8 mouse cellular contexts compared by ENCODE assay signal in genomic region chr12:69790530-69791505, GRCm38 (mm10). TPM values are rescaled to one million over a fixed set of nuclear protein-coding genes. Genes with fewer than 3 reads are reported as not detected.
DNase-seq lines count a peak whose midpoint lies in the region; ATAC-seq and TF ChIP-seq lines count a peak whose summit lies in the region.

Gene Cdkl1, minus strand, starts transcription at chr12:69791267.

- H3K4me3 ChIP-seq in ES-Bruce4 (ENCODE audit: low read depth, low read length) = peak within 1 kb of the TSS; percentile 62
- peak within 1 kb of the TSS; percentile 47 for H3K4me3 ChIP-seq in forebrain, embryonic 14.5 days (ENCODE audit: low read depth, low read length)
- H3K4me3 ChIP-seq in heart, postnatal 0 days (ENCODE audit: low read depth, low read length) = peak within 1 kb of the TSS; percentile 73
- peak within 1 kb of the TSS; percentile 63 for H3K4me3 ChIP-seq in liver, embryonic 15.5 days (replicated peaks)
- H3K4me3 ChIP-seq in neural tube, embryonic 11.5 days (ENCODE audit: low read depth, low read length) = peak within 1 kb of the TSS; percentile 47
- peak within 1 kb of the TSS; percentile 56 for H3K4me3 ChIP-seq in stomach, embryonic 16.5 days (replicated peaks; ENCODE audit: low read length)

- H3K27me3 ChIP-seq in ES-Bruce4 (ENCODE audit: control insufficient read depth, insufficient read depth, low read length, poor library complexity, severe bottlenecking) = no peaks in the 10 kb centered on the region
- no peaks in the 10 kb centered on the region for H3K27me3 ChIP-seq in forebrain, embryonic 14.5 days (replicated peaks; ENCODE audit: control insufficient read depth, insufficient read depth, low read length)
- H3K27me3 ChIP-seq in heart, postnatal 0 days (ENCODE audit: control insufficient read depth, insufficient read depth, low read length) = no peaks in the 10 kb centered on the region
- H3K27me3 ChIP-seq in liver, embryonic 15.5 days = peaks cover 62% of the 10 kb centered on the region
- 0 out of 2 replicates have a peak, but pooled peaks cover 2% of the 10 kb centered on the region for H3K27me3 ChIP-seq in neural tube, embryonic 11.5 days (ENCODE audit: control insufficient read depth, insufficient read depth, low read length)
- H3K27me3 ChIP-seq in stomach, embryonic 16.5 days (ENCODE audit: control insufficient read depth, insufficient read depth, low read length) = 0 out of 2 replicates have a peak, but pooled peaks cover 6% of the 10 kb centered on the region

- no peak within 1 kb of the TSS for H3K9ac ChIP-seq in ES-Bruce4 (ENCODE audit: low read depth, poor library complexity, severe bottlenecking)
- H3K9ac ChIP-seq in forebrain, embryonic 14.5 days (ENCODE audit: low read length) = peak within 1 kb of the TSS; percentile 66
- H3K9ac ChIP-seq in heart, postnatal 0 days (replicated peaks; ENCODE audit: low read depth, low read length) = peak within 1 kb of the TSS; percentile 58
- H3K9ac ChIP-seq in liver, embryonic 15.5 days = peak within 1 kb of the TSS; percentile 67
- H3K9ac ChIP-seq in neural tube, embryonic 11.5 days (ENCODE audit: low read length) = peak within 1 kb of the TSS; percentile 66
- peak within 1 kb of the TSS; percentile 68 for H3K9ac ChIP-seq in stomach, embryonic 16.5 days (ENCODE audit: low read length)

- no peak for TF ChIP-seq EP300 in ES-Bruce4 (IDR thresholded peaks at IDR 0.05; ENCODE audit: insufficient read depth, low read depth, low read length)
- TF ChIP-seq EP300 in heart, postnatal 0 days (IDR thresholded peaks at IDR 0.05; ENCODE audit: low read depth) = no peak

- WGBS in forebrain, embryonic 14.5 days = 2% methylated on average over 45 of the region's 45 CpGs
- 2% methylated on average over 45 of the region's 45 CpGs for WGBS in heart, postnatal 0 days
- WGBS in liver, embryonic 15.5 days (ENCODE audit: insufficient replicate concordance) = 2% methylated on average over 45 of the region's 45 CpGs
- WGBS in neural tube, embryonic 11.5 days = 2% methylated on average over 45 of the region's 45 CpGs
- WGBS in stomach, embryonic 16.5 days = 2% methylated on average over 45 of the region's 45 CpGs

- H3K9me3 ChIP-seq in ES-Bruce4 (replicated peaks; ENCODE audit: control insufficient read depth, insufficient read depth, low read length, poor library complexity, severe bottlenecking) = no peaks in the 10 kb centered on the region
- no peaks in the 10 kb centered on the region for H3K9me3 ChIP-seq in forebrain, embryonic 14.5 days (replicated peaks; ENCODE audit: control insufficient read depth, low read length)
- H3K9me3 ChIP-seq in heart, postnatal 0 days (replicated peaks; ENCODE audit: control insufficient read depth, low read length) = no peaks in the 10 kb centered on the region
- H3K9me3 ChIP-seq in liver, embryonic 15.5 days (replicated peaks) = no peaks in the 10 kb centered on the region
- H3K9me3 ChIP-seq in neural tube, embryonic 11.5 days (ENCODE audit: control insufficient read depth, low read length) = no peaks in the 10 kb centered on the region
- no peaks in the 10 kb centered on the region for H3K9me3 ChIP-seq in stomach, embryonic 16.5 days (replicated peaks; ENCODE audit: control insufficient read depth, low read length)

- no peaks in the 10 kb centered on the region for H3K4me1 ChIP-seq in ES-Bruce4 (ENCODE audit: control insufficient read depth, insufficient read depth, low read length)
- H3K4me1 ChIP-seq in forebrain, embryonic 14.5 days (ENCODE audit: control insufficient read depth, insufficient read depth, low read length) = 0 out of 2 replicates have a peak, but pooled peaks cover 6% of the 10 kb centered on the region
- no peaks in the 10 kb centered on the region; the same call in 1 of the 2 replicates for H3K4me1 ChIP-seq in heart, postnatal 0 days (ENCODE audit: control insufficient read depth, insufficient read depth)
- peaks cover 52% of the 10 kb centered on the region for H3K4me1 ChIP-seq in liver, embryonic 15.5 days (replicated peaks)
- no peaks in the 10 kb centered on the region for H3K4me1 ChIP-seq in neural tube, embryonic 11.5 days (ENCODE audit: control insufficient read depth, insufficient read depth, low read length)
- H3K4me1 ChIP-seq in stomach, embryonic 16.5 days (ENCODE audit: control insufficient read depth, insufficient read depth, low read length) = peaks cover 10% of the 10 kb centered on the region

- no peak for TF ChIP-seq CTCF in ES-Bruce4 (IDR thresholded peaks at IDR 0.05; ENCODE audit: low read depth, low read length)
- no peak for TF ChIP-seq CTCF in heart, postnatal 0 days (IDR thresholded peaks at IDR 0.05; ENCODE audit: low read depth)

- peak within 1 kb of the TSS; percentile 98 for H3K4me2 ChIP-seq in forebrain, embryonic 14.5 days (ENCODE audit: low read length)
- peak within 1 kb of the TSS; percentile 97 for H3K4me2 ChIP-seq in heart, postnatal 0 days (ENCODE audit: low read depth, low read length)
- peak within 1 kb of the TSS; percentile 94 for H3K4me2 ChIP-seq in liver, embryonic 15.5 days
- H3K4me2 ChIP-seq in neural tube, embryonic 11.5 days (ENCODE audit: low read depth) = peak within 1 kb of the TSS; percentile 89
- H3K4me2 ChIP-seq in stomach, embryonic 16.5 days (ENCODE audit: low read depth, low read length) = peak within 1 kb of the TSS; percentile 98

- ATAC-seq in forebrain, embryonic 14.5 days = peak; percentile 95
- ATAC-seq in heart, postnatal 0 days (ENCODE audit: insufficient read depth, low read depth) = peak; percentile 88
- ATAC-seq in liver, embryonic 15.5 days (ENCODE audit: insufficient read depth) = peak; percentile 97
- ATAC-seq in neural tube, embryonic 11.5 days (ENCODE audit: insufficient read depth, low FRiP score, low TSS enrichment) = peak; percentile 87
- ATAC-seq in stomach, embryonic 16.5 days (ENCODE audit: insufficient read depth, low FRiP score) = peak; percentile 84

- DNase-seq in cerebellum, adult 11 months = peak; percentile 60
- peak; percentile 63 for DNase-seq in forebrain, embryonic 14.5 days (ENCODE audit: low spot score)
- peak; percentile 45 for DNase-seq in heart, postnatal 0 days (ENCODE audit: low spot score)
- peak; percentile 85 to 94 for DNase-seq in kidney, postnatal 25 days
- peak; percentile 68 for DNase-seq in neural tube, embryonic 11.5 days (ENCODE audit: low spot score)

- H3K36me3 ChIP-seq in ES-Bruce4 (ENCODE audit: control insufficient read depth, insufficient read depth, low read length, poor library complexity, severe bottlenecking) = no peaks in the 10 kb centered on the region
- no peaks in the 10 kb centered on the region for H3K36me3 ChIP-seq in forebrain, embryonic 14.5 days (ENCODE audit: control insufficient read depth, insufficient read depth, low read length)
- H3K36me3 ChIP-seq in heart, postnatal 0 days (replicated peaks; ENCODE audit: control insufficient read depth, insufficient read depth, low read length) = no peaks in the 10 kb centered on the region
- H3K36me3 ChIP-seq in liver, embryonic 15.5 days (replicated peaks) = no peaks in the 10 kb centered on the region
- no peaks in the 10 kb centered on the region for H3K36me3 ChIP-seq in neural tube, embryonic 11.5 days (ENCODE audit: control insufficient read depth, insufficient read depth, low read length)
- no peaks in the 10 kb centered on the region for H3K36me3 ChIP-seq in stomach, embryonic 16.5 days (ENCODE audit: control insufficient read depth, insufficient read depth, low read length)

- TF ChIP-seq POLR2A in ES-Bruce4 (IDR thresholded peaks at IDR 0.05; ENCODE audit: insufficient read depth, low read length) = no peak

- H3K27ac ChIP-seq in ES-Bruce4 (ENCODE audit: insufficient read depth, low read length) = no peak within 1 kb of the TSS
- H3K27ac ChIP-seq in forebrain, embryonic 14.5 days (ENCODE audit: low read depth, low read length) = no peak within 1 kb of the TSS
- no peak within 1 kb of the TSS for H3K27ac ChIP-seq in heart, postnatal 0 days (ENCODE audit: low read depth)
- H3K27ac ChIP-seq in liver, embryonic 15.5 days (replicated peaks) = peak within 1 kb of the TSS; percentile 68
- H3K27ac ChIP-seq in neural tube, embryonic 11.5 days (ENCODE audit: low read depth, low read length) = no peak within 1 kb of the TSS
- H3K27ac ChIP-seq in stomach, embryonic 16.5 days (ENCODE audit: low read length) = no peak within 1 kb of the TSS

RNA-seq across cellular contexts. Expression of gene Cdkl1, which starts in this region (rescaled TPM):
- polyA plus RNA-seq in ES-Bruce4 (2011; ENCODE audit: insufficient read depth, insufficient read length, low read depth, missing spikeins) = 1.8 and 2.8 TPM in 2 replicates
- polyA plus RNA-seq in forebrain, embryonic 14.5 days (2014; fragmentation: Nextera tagmentation; extraction: Ambion mirVana) = 4.1 and 4.5 TPM in 2 replicates
- total RNA-seq in heart, postnatal 0 days (2014; rRNA removed; ENCODE audit: low replicate concordance) = 3.8 and 6.6 TPM in 2 replicates
- 6.0 and 6.5 TPM in 2 replicates for polyA plus RNA-seq in heart, postnatal 0 days (2015; fragmentation: Nextera tagmentation; extraction: Ambion mirVana)
- 1.5 and 1.7 TPM in 2 replicates for polyA plus RNA-seq in liver, embryonic 15.5 days (2015; fragmentation: Nextera tagmentation; extraction: Ambion mirVana)
- polyA plus RNA-seq in neural tube, embryonic 11.5 days (2014; fragmentation: Nextera tagmentation; extraction: Ambion mirVana) = 0.52 and 0.53 TPM in 2 replicates
- polyA plus RNA-seq in stomach, embryonic 16.5 days (2015; fragmentation: Nextera tagmentation; extraction: Ambion mirVana) = 2.6 and 2.8 TPM in 2 replicates

Comparison
In these comparisons a context has a peak if more than half of its experiments do, and no peak if none do; other contexts are left out.
1. Peak in DNase-seq, ATAC-seq, H3K4me3 ChIP-seq, H3K9ac ChIP-seq and H3K4me2 ChIP-seq in neural tube, embryonic 11.5 days; RNA of the gene not detected or under 1 TPM.